Mouse (Mus musculus) embryo, embryonic 10.5 days (tissue): ENCODE results near the gene Gm28308.

ENCODE experiments used
- DNase-seq: peaks from one replicate; pipeline ENCODE4 v3.0.0-alpha.2; 2015; ENCODE audit warnings: low spot score

Gene Gm28308

GRCm38 (mm10) chr6:52213119-52213986 lies at the start of gene Gm28308, which contains the start of gene Hoxa3:
Gm28308 (minus strand) TSS chr6:52213339.
Hoxa3 (minus strand) TSS chr6:52213336.
- DNase-seq: peak; percentile 82

- peak; percentile 60 for DNase-seq
Measured at GRCm38 (mm10) chr6:52262463-52263320, 49.6 kb upstream of the Gm28308 start.

GRCm38 (mm10) chr6:52261751-52262462 lies 48.8 kb upstream of the Gm28308 start:
- peak; percentile 57 for DNase-seq

GRCm38 (mm10) chr6:52260654-52261575 lies 47.8 kb upstream of the Gm28308 start, which contains the start of gene Hoxa13:
Hoxa13 (minus strand) TSS chr6:52260880.
- DNase-seq: peak; percentile 43

GRCm38 (mm10) chr6:52259811-52260261 lies 46.7 kb upstream of the Gm28308 start:
- DNase-seq: no peak

GRCm38 (mm10) chr6:52259081-52259790 lies 46.1 kb upstream of the Gm28308 start:
- DNase-seq: no peak

GRCm38 (mm10) chr6:52256956-52257355 lies 43.8 kb upstream of the Gm28308 start:
- DNase-seq: peak; percentile 95

- DNase-seq: no peak
Measured at GRCm38 (mm10) chr6:52253511-52254500, 40.7 kb upstream of the Gm28308 start.

- DNase-seq: no peak
Measured at GRCm38 (mm10) chr6:52252775-52253376, 39.7 kb upstream of the Gm28308 start.

- no peak for DNase-seq
Measured at GRCm38 (mm10) chr6:52252016-52252774, 39.1 kb upstream of the Gm28308 start.

GRCm38 (mm10) chr6:52251177-52251879 lies 38.2 kb upstream of the Gm28308 start:
- no peak for DNase-seq

GRCm38 (mm10) chr6:52249826-52250225 lies 36.7 kb upstream of the Gm28308 start:
- DNase-seq: no peak

- DNase-seq: no peak
Measured at GRCm38 (mm10) chr6:52249415-52249738, 36.2 kb upstream of the Gm28308 start.

- DNase-seq: no peak
Measured at GRCm38 (mm10) chr6:52248638-52249414, 35.7 kb upstream of the Gm28308 start.

GRCm38 (mm10) chr6:52247766-52248637 lies 34.9 kb upstream of the Gm28308 start:
- DNase-seq: no peak
